Mouse (Mus musculus) MEL (cell line): ENCODE measurements at regions not wholly inside any gene's neighbourhood (a gene's known extent, or its start where the extent isn't known, plus 50 kb on each side); places are given as distances from the start of the nearest gene placed in this dataset.

Experiments
- DNase-seq: peaks from one replicate; pipeline ENCODE4 v3.0.0; 2011; ENCODE audit warnings: low read depth, low spot score
- H3K27ac ChIP-seq: 2 replicates; pipeline ENCODE4 v1.5.1; 2012; ENCODE audit warnings: low read depth, mild to moderate bottlenecking, control low read depth, low read length, moderate library complexity; ENCODE audit not compliant: control insufficient read depth
- H3K27me3 ChIP-seq, 2 experiments: fragments of 150-350 bp in 1 of 2; sonication (generic) in 1 of 2; 2 replicates each; pipeline ENCODE4 v1.6.1; 2012; ENCODE audit warnings: low read length in 2 of 2, mild to moderate bottlenecking in 2 of 2, improper control_type of control experiment in 1 of 2, moderate library complexity in 1 of 2; ENCODE audit not compliant: insufficient read depth in 2 of 2, control insufficient read depth in 1 of 2
- H3K36me3 ChIP-seq, 2 experiments: 2 replicates each; pipeline ENCODE4 v1.6.1; 2012 to 2014; ENCODE audit warnings: low read length in 2 of 2, improper control_type of control experiment in 1 of 2, inconsistent platforms in 1 of 2, mild to moderate bottlenecking in 1 of 2; ENCODE audit not compliant: insufficient read depth in 2 of 2, control insufficient read depth in 1 of 2
- H3K4me1 ChIP-seq, 2 experiments: fragments of 150-350 bp in 1 of 2; sonication (generic) in 1 of 2; 2 replicates each; pipeline ENCODE4 v1.6.1; 2012; ENCODE audit warnings: low read length in 2 of 2, improper control_type of control experiment in 1 of 2, mild to moderate bottlenecking in 1 of 2; ENCODE audit not compliant: insufficient read depth in 2 of 2, control insufficient read depth in 1 of 2
- H3K4me3 ChIP-seq, 2 experiments: fragments of 150-350 bp in 1 of 2; sonication (generic) in 1 of 2; 2 replicates each; pipeline ENCODE4 v1.5.1; 2012; ENCODE audit warnings: low read depth in 2 of 2, low read length in 2 of 2, mild to moderate bottlenecking in 2 of 2, moderate library complexity in 2 of 2, control low read depth in 1 of 2, improper control_type of control experiment in 1 of 2; ENCODE audit not compliant: control insufficient read depth in 1 of 2, insufficient read depth in 1 of 2
- H3K79me2 ChIP-seq: 2 replicates; pipeline ENCODE4 v1.6.1; 2012; ENCODE audit warnings: mild to moderate bottlenecking, low read length, moderate library complexity; ENCODE audit not compliant: control insufficient read depth, poor library complexity, insufficient read depth
- H3K9ac ChIP-seq: 2 replicates; pipeline ENCODE4 v1.6.1; 2012; ENCODE audit warnings: low read depth, mild to moderate bottlenecking, control low read depth, low read length, moderate library complexity; ENCODE audit not compliant: control insufficient read depth, poor library complexity, severe bottlenecking
- H3K9me3 ChIP-seq: fragments of 150-350 bp; sonication (generic); replicated peaks from 2 replicates; pipeline ENCODE4 v1.6.1; 2012; ENCODE audit warnings: mild to moderate bottlenecking, low read length, improper control_type of control experiment, moderate library complexity; ENCODE audit not compliant: insufficient read depth
- E2F4 ChIP-seq: IDR thresholded peaks from 2 replicates; pipeline ENCODE4 v1.6.1; 2011; ENCODE audit warnings: low read depth, low read length, improper control_type of control experiment, borderline replicate concordance
- GATA1 ChIP-seq: IDR thresholded peaks from 2 replicates; pipeline ENCODE4 v1.6.1; 2011; ENCODE audit warnings: low read depth, low read length, improper control_type of control experiment
- MAFK ChIP-seq: IDR thresholded peaks from 2 replicates; pipeline ENCODE4 v1.6.1; 2011; ENCODE audit warnings: low read depth, mild to moderate bottlenecking, low read length, improper control_type of control experiment, borderline replicate concordance
- TAL1 ChIP-seq: IDR thresholded peaks from 2 replicates; pipeline ENCODE4 v1.6.1; 2012; ENCODE audit warnings: mild to moderate bottlenecking, inconsistent platforms, low read length, moderate library complexity, mixed read lengths
- ZC3H11A ChIP-seq: IDR thresholded peaks from 2 replicates; pipeline ENCODE4 v1.6.1; 2012; ENCODE audit warnings: low read depth, mild to moderate bottlenecking, inconsistent platforms, low read length, improper control_type of control experiment
- ZKSCAN1 ChIP-seq: IDR thresholded peaks from 2 replicates; pipeline ENCODE4 v1.6.1; 2012; ENCODE audit warnings: low read depth, mild to moderate bottlenecking, inconsistent platforms, low read length, improper control_type of control experiment, moderate library complexity
- ZMIZ1 ChIP-seq: IDR thresholded peaks from 2 replicates; pipeline ENCODE4 v1.6.1; 2012; ENCODE audit warnings: low read depth, mild to moderate bottlenecking, inconsistent platforms, low read length, improper control_type of control experiment, moderate library complexity

DNA sequence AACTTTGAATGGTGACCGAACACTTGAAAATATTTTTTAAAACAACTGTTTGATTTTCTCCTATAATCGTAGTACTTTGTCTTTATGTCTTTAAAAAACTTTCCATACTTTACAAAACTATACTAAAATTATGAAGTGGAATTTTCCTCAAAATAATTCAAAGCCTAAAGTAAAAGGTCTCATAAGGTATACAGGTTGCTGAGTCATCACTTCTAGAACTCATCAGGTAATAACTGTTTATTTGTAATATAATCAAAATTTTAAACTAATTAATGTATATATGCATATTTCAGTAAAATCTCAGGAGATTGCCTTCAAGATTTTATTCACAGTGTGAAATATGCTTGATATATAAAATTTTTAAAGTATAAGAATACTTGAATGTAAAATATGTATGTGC lies 52.3 kb upstream of the Dio2 start:
- Histone ChIP-seq H3K27me3 (no peaks in the 10 kb centered on the region), H3K9me3 (no peaks in the 10 kb centered on the region), H3K9ac (no peak overlapping the region), H3K4me3 (no peak overlapping the region), H3K79me2 (no peaks in the 10 kb centered on the region), H3K4me1 (no peaks in the 10 kb centered on the region), H3K27ac (no peak overlapping the region), H3K36me3 (no peaks in the 10 kb centered on the region)
- TF ChIP-seq MAFK (peak; percentile 46; the same call in 1 of the 2 replicates), TAL1 (no peak), E2F4 (no peak), ZC3H11A (no peak), GATA1 (no peak), ZMIZ1 (no peak), ZKSCAN1 (no peak)
- no peak for DNase-seq
